Mouse (Mus musculus) stomach, embryonic 15.5 days (tissue): ENCODE results near the gene Fam71e1. TPM values are rescaled to one million over a fixed set of nuclear protein-coding genes. Genes with fewer than 3 reads are reported as not detected.

Source experiments
- ATAC-seq: fragments of 200-750 bp; cut with Nextera tagmentation; 2 replicates; pipeline ENCODE4 v1.8.0; 2017; ENCODE audit warnings: low read depth, moderate number of reproducible peaks, moderate TSS enrichment; ENCODE audit not compliant: insufficient read depth, low FRiP score
- H3K27ac ChIP-seq: fragments of 300-500 bp; sonication (generic); 2 replicates; pipeline ENCODE4 v1.5.1; 2015; ENCODE audit warnings: mild to moderate bottlenecking, inconsistent platforms
- H3K27me3 ChIP-seq: fragments of 300-500 bp; sonication (generic); replicated peaks from 2 replicates; pipeline ENCODE4 v1.6.1; 2015; ENCODE audit warnings: inconsistent platforms
- H3K36me3 ChIP-seq: fragments of 300-500 bp; sonication (generic); 2 replicates; pipeline ENCODE4 v1.6.1; 2015; ENCODE audit warnings: inconsistent platforms
- H3K4me1 ChIP-seq: fragments of 300-500 bp; sonication (generic); 2 replicates; pipeline ENCODE4 v1.6.1; 2015; ENCODE audit warnings: inconsistent platforms
- H3K4me2 ChIP-seq: fragments of 300-500 bp; sonication (generic); 2 replicates; pipeline ENCODE4 v1.6.1; 2015; ENCODE audit warnings: mild to moderate bottlenecking, inconsistent platforms
- H3K4me3 ChIP-seq: fragments of 300-500 bp; sonication (generic); replicated peaks from 2 replicates; pipeline ENCODE4 v1.5.1; 2015; ENCODE audit warnings: inconsistent platforms
- H3K9ac ChIP-seq: fragments of 300-500 bp; sonication (generic); 2 replicates; pipeline ENCODE4 v1.6.1; 2015; ENCODE audit warnings: inconsistent platforms
- H3K9me3 ChIP-seq: fragments of 300-500 bp; sonication (generic); 2 replicates; pipeline ENCODE4 v1.6.1; 2016; ENCODE audit warnings: inconsistent platforms
- WGBS: fragments of 180-500 bp; shearing (Covaris S2); methylation state at CpG from one replicate; pipeline ENCODE4 v1.1.7; 2015; 5-methylcytosine and 5-hydroxymethylcytosine counted together
- polyA plus RNA-seq: library from polyadenylated mRNA; unstranded; fragments of >200 nt; fragmentation: Nextera tagmentation; extraction: Ambion mirVana; gene quantifications from 2 replicates; pipeline ENCODE4 v1.2.1, GENCODE M21; 2015

The Fam71e1 gene
- polyA plus RNA-seq, 1 experiment from 2014 or later: 9.1 TPM

- Histone ChIP-seq H3K9me3 (no peaks in the 10 kb centered on the region), H3K27ac (peak overlapping the region; percentile 72), H3K9ac (no peak overlapping the region), H3K27me3 (peaks cover 10% of the 10 kb centered on the region; the same call in 1 of the 2 replicates), H3K4me3 (no peak overlapping the region), H3K36me3 (no peaks in the 10 kb centered on the region), H3K4me2 (no peak overlapping the region), H3K4me1 (peaks cover 17% of the 10 kb centered on the region)
- no peak for ATAC-seq
- WGBS: 32% methylated on average over 9 of the region's 9 CpGs
These were observed 23.3 kb upstream of the Fam71e1 start for GRCm38 (mm10) chr7:44472961-44473646.

GRCm38 (mm10) chr7:44474419-44474818, 22.0 kb upstream of the Fam71e1 start:
- ATAC-seq: peak; percentile 50; the same call in 1 of the 2 replicates
- Histone ChIP-seq H3K9me3 (no peaks in the 10 kb centered on the region), H3K4me2 (no peak overlapping the region), H3K4me1 (peaks cover 8% of the 10 kb centered on the region; the same call in 1 of the 2 replicates), H3K4me3 (no peak overlapping the region), H3K27ac (peak overlapping the region; percentile 26; the same call in 1 of the 2 replicates), H3K9ac (no peak overlapping the region), H3K27me3 (peaks cover 10% of the 10 kb centered on the region; the same call in 1 of the 2 replicates), H3K36me3 (no peaks in the 10 kb centered on the region)
- 28% methylated on average over 4 of the region's 4 CpGs for WGBS

- Histone ChIP-seq H3K4me1 (peaks cover 8% of the 10 kb centered on the region; the same call in 1 of the 2 replicates), H3K4me2 (no peak overlapping the region), H3K4me3 (no peak overlapping the region), H3K36me3 (no peaks in the 10 kb centered on the region), H3K27me3 (peaks cover 10% of the 10 kb centered on the region; the same call in 1 of the 2 replicates), H3K27ac (no peak overlapping the region), H3K9ac (no peak overlapping the region), H3K9me3 (no peaks in the 10 kb centered on the region)
- no peak for ATAC-seq
- 21% methylated on average over 5 of the region's 5 CpGs for WGBS
These were observed 21.3 kb upstream of the Fam71e1 start for GRCm38 (mm10) chr7:44475046-44475614.

GRCm38 (mm10) chr7:44482836-44483435, 13.4 kb upstream of the Fam71e1 start:
- 58% methylated on average over 3 of the region's 3 CpGs for WGBS
- Histone ChIP-seq H3K4me3 (no peak overlapping the region), H3K27me3 (no peaks in the 10 kb centered on the region), H3K9me3 (no peaks in the 10 kb centered on the region), H3K36me3 (no peaks in the 10 kb centered on the region), H3K4me1 (no peaks in the 10 kb centered on the region), H3K9ac (no peak overlapping the region), H3K27ac (no peak overlapping the region), H3K4me2 (no peak overlapping the region)
- ATAC-seq: peak; percentile 81; the same call in 1 of the 2 replicates

GRCm38 (mm10) chr7:44484109-44484508, 12.3 kb upstream of the Fam71e1 start:
- H3K9ac ChIP-seq: no peak overlapping the region
- no peak overlapping the region for H3K27ac ChIP-seq
- H3K9me3 ChIP-seq: no peaks in the 10 kb centered on the region
- no peak for ATAC-seq
- H3K4me2 ChIP-seq: no peak overlapping the region
- no peaks in the 10 kb centered on the region for H3K4me1 ChIP-seq
- no peak overlapping the region for H3K4me3 ChIP-seq
- 0 out of 2 replicates have a peak, but pooled peaks cover 6% of the 10 kb centered on the region for H3K36me3 ChIP-seq
- no peaks in the 10 kb centered on the region for H3K27me3 ChIP-seq
- 85% methylated on average over 1 of the region's 1 CpGs for WGBS

- Histone ChIP-seq H3K4me1 (no peaks in the 10 kb centered on the region), H3K27me3 (no peaks in the 10 kb centered on the region), H3K9ac (no peak overlapping the region), H3K9me3 (no peaks in the 10 kb centered on the region), H3K27ac (no peak overlapping the region), H3K36me3 (peaks cover 8% of the 10 kb centered on the region; the same call in 1 of the 2 replicates), H3K4me3 (no peak overlapping the region), H3K4me2 (no peak overlapping the region)
- 34% methylated on average over 5 of the region's 5 CpGs for WGBS
- ATAC-seq: no peak; the same call in 1 of the 2 replicates
These were observed 11.4 kb upstream of the Fam71e1 start for GRCm38 (mm10) chr7:44484841-44485571.

GRCm38 (mm10) chr7:44485572-44486195, 10.7 kb upstream of the Fam71e1 start:
- Histone ChIP-seq H3K4me3 (no peak overlapping the region), H3K36me3 (peaks cover 15% of the 10 kb centered on the region), H3K27me3 (no peaks in the 10 kb centered on the region), H3K9ac (no peak overlapping the region), H3K9me3 (no peaks in the 10 kb centered on the region), H3K27ac (no peak overlapping the region), H3K4me1 (no peaks in the 10 kb centered on the region), H3K4me2 (no peak overlapping the region)
- 74% methylated on average over 7 of the region's 7 CpGs for WGBS
- no peak for ATAC-seq

- ATAC-seq: no peak
- Histone ChIP-seq H3K9me3 (no peaks in the 10 kb centered on the region), H3K4me1 (no peaks in the 10 kb centered on the region), H3K27me3 (no peaks in the 10 kb centered on the region), H3K9ac (no peak overlapping the region), H3K4me3 (no peak overlapping the region), H3K36me3 (peaks cover 28% of the 10 kb centered on the region), H3K4me2 (no peak overlapping the region), H3K27ac (no peak overlapping the region)
- WGBS: 66% methylated on average over 13 of the region's 13 CpGs
These were observed 9.3 kb upstream of the Fam71e1 start for GRCm38 (mm10) chr7:44486927-44487575.

GRCm38 (mm10) chr7:44487936-44488335, 8.4 kb upstream of the Fam71e1 start:
- Histone ChIP-seq H3K27me3 (no peaks in the 10 kb centered on the region), H3K9me3 (no peaks in the 10 kb centered on the region), H3K4me1 (no peaks in the 10 kb centered on the region), H3K9ac (no peak overlapping the region), H3K4me2 (no peak overlapping the region), H3K27ac (no peak overlapping the region), H3K36me3 (peaks cover 32% of the 10 kb centered on the region), H3K4me3 (no peak overlapping the region)
- WGBS: 88% methylated on average over 7 of the region's 7 CpGs
- ATAC-seq: no peak

- Histone ChIP-seq H3K4me1 (no peaks in the 10 kb centered on the region), H3K27ac (no peak overlapping the region), H3K4me2 (no peak overlapping the region), H3K9me3 (no peaks in the 10 kb centered on the region), H3K36me3 (peaks cover 32% of the 10 kb centered on the region), H3K4me3 (no peak overlapping the region), H3K27me3 (no peaks in the 10 kb centered on the region), H3K9ac (no peak overlapping the region)
- WGBS: 95% methylated on average over 8 of the region's 8 CpGs
- ATAC-seq: no peak
These were observed 7.8 kb upstream of the Fam71e1 start for GRCm38 (mm10) chr7:44488545-44488944.

- H3K9ac ChIP-seq: no peak overlapping the region
- peaks cover 7% of the 10 kb centered on the region for H3K4me1 ChIP-seq
- no peaks in the 10 kb centered on the region for H3K27me3 ChIP-seq
- H3K36me3 ChIP-seq: peaks cover 32% of the 10 kb centered on the region
- ATAC-seq: no peak
- no peaks in the 10 kb centered on the region for H3K9me3 ChIP-seq
- H3K4me2 ChIP-seq: no peak overlapping the region
- WGBS: 90% methylated on average over 4 of the region's 4 CpGs
- H3K4me3 ChIP-seq: no peak overlapping the region
- no peak overlapping the region for H3K27ac ChIP-seq
These were observed 6.1 kb upstream of the Fam71e1 start for GRCm38 (mm10) chr7:44490281-44490680.
